Mouse (Mus musculus) liver, embryonic 16.5 days (tissue): ENCODE data around the gene Selenom. TPM values are rescaled to one million over a fixed set of nuclear protein-coding genes. Genes with fewer than 3 reads are reported as not detected.

Experiments used
- ATAC-seq: fragments of 200-750 bp; cut with Nextera tagmentation; 2 replicates; pipeline ENCODE4 v1.8.0; 2017; ENCODE audit warnings: low read depth, mild to moderate bottlenecking, moderate number of reproducible peaks, moderate library complexity
- H3K27ac ChIP-seq: fragments of 300-500 bp; sonication (generic); 2 replicates; pipeline ENCODE4 v1.5.1; 2014; ENCODE audit warnings: mild to moderate bottlenecking, low read length
- H3K27me3 ChIP-seq: fragments of 300-500 bp; sonication (generic); 2 replicates; pipeline ENCODE4 v1.6.1; 2014; ENCODE audit warnings: low read depth, low read length, mixed read lengths; ENCODE audit not compliant: control insufficient read depth, insufficient read depth
- H3K36me3 ChIP-seq: fragments of 300-500 bp; sonication (generic); 2 replicates; pipeline ENCODE4 v1.6.1; 2014; ENCODE audit warnings: mild to moderate bottlenecking; ENCODE audit not compliant: control insufficient read depth, insufficient read depth
- H3K4me1 ChIP-seq: fragments of 300-500 bp; sonication (generic); 2 replicates; pipeline ENCODE4 v1.6.1; 2014; ENCODE audit warnings: low read depth, low read length, mixed read lengths; ENCODE audit not compliant: control insufficient read depth
- H3K4me2 ChIP-seq: fragments of 300-500 bp; sonication (generic); 2 replicates; pipeline ENCODE4 v1.6.1; 2014; ENCODE audit warnings: low read depth, low read length, mixed read lengths
- H3K4me3 ChIP-seq: fragments of 300-500 bp; sonication (generic); 2 replicates; pipeline ENCODE4 v1.5.1; 2014; ENCODE audit warnings: low read depth, mild to moderate bottlenecking, low read length
- H3K9ac ChIP-seq: fragments of 300-500 bp; sonication (generic); 2 replicates; pipeline ENCODE4 v1.6.1; 2014; ENCODE audit warnings: low read depth, low read length
- H3K9me3 ChIP-seq: fragments of 300-500 bp; sonication (generic); replicated peaks from 2 replicates; pipeline ENCODE4 v1.6.1; 2016; ENCODE audit warnings: low read length; ENCODE audit not compliant: control insufficient read depth
- whole genome bisulfite sequencing: fragments of 180-500 bp; shearing (Covaris S2); extraction: QIAGEN DNeasy Blood & Tissue Kit; methylation state at CpG from one replicate; pipeline ENCODE4 v1.1.7; 2014; ENCODE audit not compliant: insufficient replicate concordance; 5-methylcytosine and 5-hydroxymethylcytosine counted together
- polyA plus RNA-seq: library from polyadenylated mRNA; unstranded; fragments of >200 nt; fragmentation: Nextera tagmentation; extraction: Ambion mirVana; gene quantifications from 2 replicates; pipeline ENCODE4 v1.2.1, GENCODE M21; 2015

Gene Selenom
- polyA plus RNA-seq, 1 experiment from 2014 or later, result 10.8 TPM

DNA sequence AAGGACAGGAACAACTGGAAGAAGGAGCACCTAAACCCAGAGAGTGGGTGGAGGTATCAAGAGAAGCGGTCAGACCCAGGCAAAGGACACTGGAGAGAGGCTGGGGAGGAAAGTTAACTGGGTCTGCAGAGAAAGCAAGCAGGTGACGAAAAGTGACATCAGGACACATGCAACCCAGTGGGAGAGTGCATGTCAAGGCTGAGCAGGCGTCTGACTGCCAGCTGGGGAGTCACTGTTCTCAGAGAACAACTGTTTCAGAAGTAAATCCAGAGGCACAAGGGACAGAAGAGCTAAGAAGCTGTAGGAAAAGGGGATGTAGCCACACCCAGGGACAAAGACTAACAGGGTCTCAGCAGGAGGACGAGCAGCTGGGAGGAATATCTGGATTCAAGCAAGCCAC is 11.1 kb downstream of the Selenom start:
- Histone ChIP-seq H3K36me3 (peaks cover 5% of the 10 kb centered on the region; the same call in 1 of the 2 replicates), H3K4me1 (no peaks in the 10 kb centered on the region), H3K9me3 (no peaks in the 10 kb centered on the region), H3K9ac (no peak overlapping the region), H3K4me2 (no peak overlapping the region), H3K27me3 (no peaks in the 10 kb centered on the region), H3K27ac (no peak overlapping the region), H3K4me3 (no peak overlapping the region)
- 59% methylated on average over 4 of the region's 4 CpGs for WGBS
- ATAC-seq, result no peak

DNA sequence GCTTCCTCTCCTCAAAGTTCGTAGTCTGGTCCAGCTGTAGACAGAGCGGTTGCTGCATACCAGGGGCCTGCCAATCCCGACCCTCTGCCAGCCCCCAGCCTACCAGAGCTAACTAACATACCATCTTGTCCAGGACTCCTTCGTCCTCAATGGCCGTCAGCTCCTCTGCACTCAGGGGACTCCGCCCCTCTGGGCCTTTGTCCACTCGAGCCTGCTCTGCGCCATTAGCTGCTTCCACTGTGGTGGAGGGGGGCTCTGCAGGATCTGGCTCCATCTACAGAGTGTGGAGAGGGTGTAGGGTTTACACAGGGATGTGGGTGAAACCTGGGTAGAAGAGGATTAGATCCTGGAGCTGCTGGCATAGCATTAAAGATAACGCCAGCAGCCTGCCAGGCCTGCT is 11.7 kb downstream of the Selenom start:
- Histone ChIP-seq H3K4me1 (no peaks in the 10 kb centered on the region), H3K36me3 (peaks cover 5% of the 10 kb centered on the region), H3K4me2 (no peak overlapping the region), H3K27ac (no peak overlapping the region), H3K4me3 (no peak overlapping the region), H3K9ac (no peak overlapping the region), H3K27me3 (no peaks in the 10 kb centered on the region), H3K9me3 (no peaks in the 10 kb centered on the region)
- WGBS, result 74% methylated on average over 9 of the region's 9 CpGs
- no peak for ATAC-seq

DNA sequence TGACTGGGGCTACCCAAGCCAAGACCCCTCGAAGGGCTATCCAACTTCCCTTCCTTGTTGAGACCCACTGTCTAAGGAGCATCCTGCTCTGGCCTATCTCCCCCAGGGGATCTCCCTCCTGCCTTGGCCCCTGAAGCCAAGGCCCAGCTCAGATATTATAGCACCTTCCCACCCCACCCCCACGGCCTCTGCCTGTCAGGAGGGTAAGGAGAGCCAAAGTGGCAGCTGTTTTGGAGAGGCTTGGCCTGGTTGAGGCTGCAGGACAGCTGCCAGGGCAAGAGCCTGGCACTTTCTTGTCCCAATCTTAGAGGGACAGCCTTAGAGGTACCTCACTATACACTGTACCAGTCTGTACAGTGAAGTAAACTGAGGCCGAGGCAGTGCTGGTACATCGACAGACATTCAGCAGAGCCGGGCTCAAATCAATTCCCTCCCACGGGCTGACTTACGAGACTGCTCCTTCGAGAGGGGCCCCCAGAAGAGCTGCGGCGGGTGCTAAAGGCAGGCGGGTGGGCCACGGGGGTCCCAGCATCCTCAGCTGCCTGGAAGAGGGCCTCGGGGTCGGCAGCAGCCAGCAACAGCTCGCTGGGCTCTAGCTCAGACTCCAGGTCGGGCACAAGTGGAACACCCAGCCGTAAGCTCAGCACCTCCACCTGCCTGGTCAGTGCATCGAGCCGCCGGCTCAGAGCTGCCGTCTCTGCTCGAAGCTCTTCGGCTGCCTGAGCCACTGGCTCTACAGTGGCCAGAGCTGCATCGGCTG is 12.7 kb downstream of the Selenom start:
- no peak overlapping the region for H3K4me3 ChIP-seq
- H3K36me3 ChIP-seq, result peaks cover 4% of the 10 kb centered on the region
- no peak for ATAC-seq

DNA sequence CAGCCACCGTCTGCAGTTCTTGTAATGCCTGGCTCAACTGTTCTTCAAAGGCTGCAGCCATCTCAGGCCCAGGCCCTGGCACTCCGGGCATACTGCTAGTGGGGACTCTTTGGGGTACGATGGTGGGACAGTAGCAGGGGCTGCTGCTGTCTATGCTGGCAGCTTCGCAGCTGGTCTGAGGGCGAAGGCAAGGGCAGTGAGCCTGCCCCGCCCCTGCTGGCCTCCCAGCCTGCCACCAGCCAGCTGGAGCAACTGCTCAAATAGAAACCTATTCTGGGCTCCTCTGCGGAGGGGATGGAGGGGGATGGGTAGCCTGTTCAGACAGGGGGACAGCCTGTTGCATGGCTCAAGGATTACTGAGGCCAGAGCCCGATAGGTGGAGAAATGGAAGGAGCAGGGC is 13.3 kb downstream of the Selenom start:
- WGBS, result 63% methylated on average over 8 of the region's 8 CpGs
- no peaks in the 10 kb centered on the region for H3K27me3 ChIP-seq
- no peaks in the 10 kb centered on the region for H3K4me1 ChIP-seq
- no peak for ATAC-seq
- no peaks in the 10 kb centered on the region for H3K9me3 ChIP-seq
- H3K4me2 ChIP-seq, result no peak overlapping the region
- H3K4me3 ChIP-seq, result no peak overlapping the region
- H3K27ac ChIP-seq, result no peak overlapping the region
- no peaks in the 10 kb centered on the region; the same call in none of the 2 replicates for H3K36me3 ChIP-seq
- no peak overlapping the region for H3K9ac ChIP-seq

More for the DNA sequence above, 12.7 kb downstream of the Selenom start:
- Histone ChIP-seq H3K4me1 (no peaks in the 10 kb centered on the region), H3K4me2 (no peak overlapping the region), H3K27me3 (no peaks in the 10 kb centered on the region), H3K9ac (no peak overlapping the region), H3K27ac (no peak overlapping the region), H3K9me3 (no peaks in the 10 kb centered on the region)
- 71% methylated on average over 24 of the region's 24 CpGs for WGBS

DNA sequence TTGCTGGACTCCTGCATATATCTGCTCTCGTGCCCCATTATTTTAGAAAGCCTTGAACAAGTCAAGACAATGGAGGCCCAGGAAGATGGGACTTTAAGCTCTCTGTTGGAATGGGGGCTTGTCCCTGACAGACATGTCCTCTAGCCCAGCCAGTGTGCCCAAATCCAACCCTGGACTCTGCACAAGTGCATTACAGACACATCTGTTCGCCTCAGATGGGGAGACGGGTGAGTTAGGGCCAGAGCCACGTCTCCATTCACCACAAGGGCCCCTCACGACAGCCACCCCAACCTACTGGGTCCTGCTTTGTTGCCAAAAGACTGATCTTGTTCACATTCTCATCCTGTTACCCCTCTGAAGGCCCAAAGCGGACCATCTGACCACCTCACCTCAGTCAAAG is 13.7 kb downstream of the Selenom start:
- H3K27ac ChIP-seq, result no peak overlapping the region
- H3K4me1 ChIP-seq, result no peaks in the 10 kb centered on the region
- 59% methylated on average over 6 of the region's 6 CpGs for WGBS
- H3K9ac ChIP-seq, result no peak overlapping the region
- no peak overlapping the region for H3K4me3 ChIP-seq
- no peaks in the 10 kb centered on the region; the same call in 1 of the 2 replicates for H3K36me3 ChIP-seq
- ATAC-seq, result no peak
- H3K9me3 ChIP-seq, result no peaks in the 10 kb centered on the region
- H3K27me3 ChIP-seq, result no peaks in the 10 kb centered on the region
- no peak overlapping the region for H3K4me2 ChIP-seq

DNA sequence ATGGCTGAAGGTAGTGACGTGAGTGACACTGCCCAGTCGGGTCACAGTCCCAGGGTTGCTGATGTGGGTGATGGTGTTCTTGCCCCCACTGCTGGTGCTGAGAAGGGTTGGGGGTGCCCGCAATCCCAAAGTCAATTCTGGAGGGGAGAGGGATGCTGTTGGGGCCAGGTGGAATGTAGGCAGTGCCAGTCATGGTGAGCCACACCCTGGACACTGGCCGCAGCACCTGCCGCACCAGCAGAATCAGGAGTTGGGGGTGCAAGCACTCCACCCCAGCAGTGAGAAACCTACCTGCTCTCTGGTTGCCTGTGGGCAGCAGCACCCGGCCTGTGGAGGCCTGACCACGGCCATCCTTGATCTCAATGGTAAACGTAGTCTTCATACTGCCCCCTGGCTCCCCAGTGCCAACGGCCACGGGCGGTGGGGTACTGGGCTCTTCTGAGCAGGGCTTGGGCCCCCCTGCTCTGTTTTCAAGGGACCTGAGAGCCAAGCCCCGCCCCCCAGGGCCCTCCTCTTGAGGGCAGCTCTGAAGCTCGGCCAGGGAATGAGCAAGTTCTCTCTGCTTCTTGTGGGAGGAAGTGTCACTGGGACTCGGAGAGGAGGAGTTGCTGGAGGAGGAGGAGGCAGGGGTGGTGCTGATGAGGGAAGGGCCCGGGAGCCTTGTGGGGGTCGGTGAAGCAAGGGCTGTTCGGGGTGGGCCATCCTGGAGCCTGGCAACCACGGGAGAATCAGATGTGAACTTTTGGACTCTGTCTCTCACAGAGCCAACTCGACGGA is 15.2 kb downstream of the Selenom start:
- Histone ChIP-seq H3K4me2 (no peak overlapping the region), H3K9ac (no peak overlapping the region), H3K4me3 (no peak overlapping the region), H3K27ac (no peak overlapping the region), H3K27me3 (no peaks in the 10 kb centered on the region), H3K9me3 (no peaks in the 10 kb centered on the region), H3K4me1 (no peaks in the 10 kb centered on the region), H3K36me3 (no peaks in the 10 kb centered on the region; the same call in 1 of the 2 replicates)
- WGBS, result 59% methylated on average over 20 of the region's 20 CpGs
- no peak for ATAC-seq

DNA sequence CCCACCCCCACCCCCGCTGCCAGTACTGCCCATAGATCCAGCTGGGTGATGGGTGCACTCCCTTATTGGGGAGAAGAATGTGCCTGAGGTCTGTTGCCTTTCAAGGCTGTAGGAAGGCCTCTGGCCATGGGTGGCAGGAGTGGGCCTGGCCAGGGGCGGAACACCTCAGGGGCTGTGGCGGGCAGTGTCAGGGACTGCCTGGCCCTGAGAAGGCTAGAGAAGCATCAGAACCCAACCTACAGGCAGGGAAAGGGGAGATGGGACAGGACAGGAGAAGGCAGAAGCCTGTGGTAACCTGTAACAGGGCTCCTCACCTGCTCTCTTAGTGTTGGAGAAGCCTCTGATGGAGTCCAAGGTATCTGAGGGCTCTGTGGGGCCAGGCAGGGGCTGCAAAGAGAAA is 16.2 kb downstream of the Selenom start:
- no peak for ATAC-seq
- Histone ChIP-seq H3K4me1 (peaks cover 8% of the 10 kb centered on the region), H3K27me3 (no peaks in the 10 kb centered on the region), H3K36me3 (no peaks in the 10 kb centered on the region; the same call in 1 of the 2 replicates), H3K27ac (no peak overlapping the region), H3K9me3 (no peaks in the 10 kb centered on the region), H3K4me3 (no peak overlapping the region), H3K9ac (no peak overlapping the region), H3K4me2 (no peak overlapping the region)
- WGBS, result 60% methylated on average over 3 of the region's 3 CpGs

DNA sequence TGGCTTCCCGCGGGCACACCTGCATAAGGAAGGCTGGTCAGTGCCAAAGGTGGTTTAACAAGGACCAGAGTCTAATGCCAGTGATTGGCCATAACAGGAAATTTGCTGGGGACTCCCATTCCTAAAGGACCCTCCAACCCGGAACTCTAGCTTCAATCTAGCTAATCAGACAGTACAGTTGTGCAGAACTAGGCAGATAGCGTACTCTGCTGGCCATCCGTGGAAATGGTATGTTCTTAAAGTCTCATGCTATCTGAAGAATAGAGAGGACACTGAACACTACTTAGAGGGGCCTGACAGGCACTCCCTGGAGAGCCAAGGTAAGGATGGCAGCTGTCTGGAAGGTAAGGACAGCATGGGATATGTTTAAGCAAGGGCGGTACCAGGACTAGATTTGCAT is 17.1 kb downstream of the Selenom start:
- H3K9me3 ChIP-seq, result no peaks in the 10 kb centered on the region
- H3K27me3 ChIP-seq, result no peaks in the 10 kb centered on the region

More for the DNA sequence above, 17.1 kb downstream of the Selenom start:
- ATAC-seq, result no peak
- H3K27ac ChIP-seq, result no peak overlapping the region
- 67% methylated on average over 6 of the region's 6 CpGs for WGBS
- peaks cover 14% of the 10 kb centered on the region for H3K4me1 ChIP-seq
- no peaks in the 10 kb centered on the region; the same call in 1 of the 2 replicates for H3K36me3 ChIP-seq
- H3K9ac ChIP-seq, result no peak overlapping the region
- H3K4me2 ChIP-seq, result no peak overlapping the region
- H3K4me3 ChIP-seq, result no peak overlapping the region
